Mouse (Mus musculus): ENCODE results near the gene Spaca4.

Gene Spaca4

DNA sequence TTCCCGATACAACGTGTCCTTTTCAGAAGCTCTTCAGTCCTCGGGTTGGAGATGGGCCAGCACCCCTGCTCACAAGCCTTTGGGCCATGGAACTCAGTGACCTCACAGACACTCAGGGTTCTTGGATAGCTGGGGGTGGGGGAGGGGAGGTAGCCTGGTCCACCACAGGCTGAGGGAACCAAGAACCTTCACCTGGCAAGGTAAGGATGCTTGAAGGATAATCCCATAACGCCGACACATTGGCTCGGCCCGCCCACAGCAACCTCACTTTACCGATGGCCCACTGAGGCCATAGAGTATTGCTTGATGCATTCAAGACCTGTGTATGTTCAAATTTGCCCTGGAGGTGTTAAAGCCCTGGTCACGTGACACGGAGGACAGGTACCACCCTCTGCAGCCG, at the start of gene Spaca4:
Spaca4 (minus strand) TSS at position 101 of the 400 bp plus-strand sequence.
- no peak for DNase-seq

DNA sequence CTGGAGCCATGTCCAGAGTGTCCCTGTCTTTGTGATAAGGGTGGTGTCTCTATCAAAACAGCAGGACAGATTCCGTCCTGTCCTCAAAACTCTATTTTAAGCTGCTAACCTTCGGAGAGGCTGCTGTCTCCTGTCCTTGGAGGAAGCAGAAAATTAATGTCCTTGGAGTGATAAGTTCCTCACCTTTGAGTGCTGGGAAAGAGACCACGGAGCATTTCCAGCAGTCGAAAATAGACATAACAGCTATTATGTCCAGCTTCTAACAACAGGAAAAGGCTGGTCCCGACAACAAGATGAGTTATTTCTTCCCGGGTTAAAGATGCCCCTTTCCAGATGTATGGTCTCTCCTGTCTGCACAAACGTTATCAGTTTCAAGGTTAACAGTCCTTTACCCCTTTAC, 49.6 kb upstream of the Spaca4 start:
- no peak for DNase-seq

DNA sequence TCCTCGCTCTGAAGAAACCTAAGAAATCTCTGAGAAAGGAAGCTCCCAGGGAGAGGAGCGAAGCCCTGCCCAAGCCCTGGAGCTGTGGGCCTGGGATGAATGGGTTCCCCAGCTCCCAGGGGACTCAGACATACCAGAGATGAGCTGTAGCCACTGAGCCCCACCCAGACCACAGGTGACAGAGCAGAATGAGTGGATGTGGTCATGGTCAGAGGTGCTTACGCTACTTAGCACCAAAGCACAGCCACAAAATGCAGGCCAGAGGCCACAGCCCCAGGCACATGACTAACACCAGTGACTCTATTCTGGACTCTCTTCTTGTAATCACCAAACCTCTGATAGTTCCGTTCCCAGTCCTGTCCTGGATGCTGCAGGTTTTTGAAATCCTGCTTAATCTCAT, 45.5 kb upstream of the Spaca4 start:
- no peak for DNase-seq

DNA sequence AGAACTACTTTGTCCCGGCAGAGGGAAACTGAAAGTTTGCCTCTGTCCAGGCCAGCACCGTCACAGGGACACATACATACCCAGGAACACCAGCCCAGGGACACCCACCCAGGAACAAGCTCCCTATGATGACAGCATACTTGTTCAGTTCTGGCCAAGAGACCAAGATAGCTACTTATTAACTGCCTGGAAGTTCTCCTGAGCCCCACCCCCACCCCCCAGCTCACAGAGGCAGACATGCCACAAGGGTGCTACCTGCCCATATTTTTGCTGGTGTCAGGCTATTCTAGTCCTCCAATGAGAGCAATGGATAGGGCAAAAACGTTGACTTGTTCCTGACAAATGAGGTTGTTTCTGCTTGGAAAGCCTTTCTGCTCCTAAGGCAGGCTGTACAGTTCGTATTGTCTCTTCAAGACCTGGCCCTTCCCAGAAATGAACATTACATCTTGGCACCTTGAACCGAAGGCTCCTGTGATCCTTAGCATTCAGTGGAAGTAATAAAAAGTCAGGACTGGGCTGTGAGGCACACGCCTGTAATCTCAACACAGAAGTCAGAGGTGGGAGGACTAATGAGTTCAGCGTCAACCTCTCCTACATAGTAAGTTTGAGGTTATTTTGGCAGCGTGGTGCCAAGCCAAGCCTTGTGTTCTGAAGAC, 44.9 kb upstream of the Spaca4 start:
- peak; percentile 33 for DNase-seq

DNA sequence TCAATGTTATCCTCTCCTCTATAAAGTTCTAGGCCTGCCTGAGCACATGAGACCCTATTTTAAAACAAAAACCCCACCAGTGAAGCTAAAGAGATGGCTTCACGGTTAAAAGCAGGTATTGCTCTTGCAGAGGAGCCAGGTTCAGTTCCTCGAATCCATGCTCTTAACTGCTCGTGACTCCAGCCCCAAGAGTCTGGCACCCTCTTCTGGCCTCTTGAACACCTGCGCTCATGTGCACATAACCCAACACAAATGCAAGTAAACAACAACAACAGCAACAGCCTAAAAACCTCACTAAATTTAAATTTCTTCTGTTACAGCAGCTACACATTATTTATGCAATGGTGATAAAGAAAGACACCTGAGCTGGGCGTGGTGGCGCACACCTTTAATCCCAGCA, 41.9 kb upstream of the Spaca4 start:
- no peak for DNase-seq

DNA sequence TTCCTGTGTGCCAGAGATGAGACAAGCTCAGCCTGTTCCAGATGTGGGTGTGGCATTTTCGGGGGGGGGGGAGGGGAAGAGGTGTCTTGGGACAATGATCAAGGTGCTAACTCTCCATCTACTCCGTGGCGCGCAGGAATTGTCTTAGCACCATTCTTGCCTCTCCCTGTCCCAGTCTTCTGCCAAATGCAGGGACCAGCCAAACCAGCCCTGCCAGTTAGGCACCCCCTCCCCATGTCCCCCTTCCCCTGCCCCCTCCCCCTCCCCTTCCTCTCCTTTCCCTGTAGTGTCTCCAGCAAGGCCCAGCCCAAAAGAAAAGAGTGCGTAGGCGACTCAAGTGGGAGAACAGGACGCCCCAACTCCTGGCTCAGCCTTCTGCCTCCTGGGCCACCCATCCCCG, 41.2 kb upstream of the Spaca4 start:
- DNase-seq: no peak

DNA sequence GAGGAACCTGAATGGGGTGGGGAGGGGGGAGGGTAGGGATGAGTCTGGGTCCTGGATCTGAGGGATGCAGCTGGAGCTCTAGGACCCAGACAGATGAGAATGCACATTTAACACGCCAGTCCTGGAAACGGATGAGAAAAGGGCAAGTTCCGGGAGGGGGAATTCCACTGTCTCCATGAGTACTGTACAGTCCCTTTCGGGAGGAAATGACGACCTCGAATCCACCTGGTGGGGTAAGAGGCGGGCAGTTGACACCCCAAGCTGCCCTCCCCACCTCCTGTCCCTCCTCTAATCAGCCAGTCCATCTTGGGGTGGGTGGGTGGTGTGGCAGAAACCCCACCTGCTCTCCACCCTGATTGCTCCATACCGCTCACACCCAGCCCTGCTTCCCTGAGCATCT, 40.4 kb upstream of the Spaca4 start:
- DNase-seq: no peak

DNA sequence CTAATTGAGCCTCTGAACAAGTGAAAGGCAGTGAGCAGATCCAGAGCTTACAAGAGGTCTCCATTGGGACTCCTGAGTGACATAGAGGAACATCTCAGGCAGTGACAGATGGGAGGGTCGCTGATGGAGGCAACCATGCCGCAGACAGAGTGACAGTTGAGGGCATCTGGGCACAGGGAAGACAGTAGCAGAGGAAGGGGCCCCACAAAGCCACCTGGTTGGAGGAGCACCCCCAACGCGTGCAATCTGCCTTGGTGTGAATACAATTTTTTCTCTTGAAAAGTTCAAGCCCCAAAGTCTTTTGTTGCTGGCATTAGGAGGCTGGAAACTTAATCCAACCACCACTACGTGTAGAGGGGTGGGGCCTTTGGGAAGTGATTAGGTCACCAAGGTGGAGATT, 34.5 kb upstream of the Spaca4 start:
- DNase-seq: no peak

DNA sequence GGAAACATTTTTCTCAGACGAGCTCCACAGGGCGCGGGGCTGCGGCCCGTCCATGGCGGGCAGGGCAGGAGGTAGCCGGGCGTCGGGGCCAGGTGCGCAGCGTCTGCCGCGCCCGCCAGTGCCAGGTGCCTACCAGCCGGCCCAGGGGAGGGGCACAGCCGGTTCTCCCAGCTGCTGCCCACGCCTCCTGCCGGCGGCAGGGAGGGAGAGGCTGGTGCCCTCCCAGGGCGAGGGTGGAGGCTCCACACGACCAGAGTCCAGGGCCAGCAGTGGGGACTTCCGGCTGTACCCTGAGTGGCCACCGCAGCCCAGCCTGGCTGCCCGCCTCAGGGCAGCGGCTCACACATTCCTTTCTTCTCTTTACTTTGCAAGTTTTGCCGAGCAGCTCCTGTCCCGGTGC, 33.8 kb upstream of the Spaca4 start:
- DNase-seq: peak; percentile 87

DNA sequence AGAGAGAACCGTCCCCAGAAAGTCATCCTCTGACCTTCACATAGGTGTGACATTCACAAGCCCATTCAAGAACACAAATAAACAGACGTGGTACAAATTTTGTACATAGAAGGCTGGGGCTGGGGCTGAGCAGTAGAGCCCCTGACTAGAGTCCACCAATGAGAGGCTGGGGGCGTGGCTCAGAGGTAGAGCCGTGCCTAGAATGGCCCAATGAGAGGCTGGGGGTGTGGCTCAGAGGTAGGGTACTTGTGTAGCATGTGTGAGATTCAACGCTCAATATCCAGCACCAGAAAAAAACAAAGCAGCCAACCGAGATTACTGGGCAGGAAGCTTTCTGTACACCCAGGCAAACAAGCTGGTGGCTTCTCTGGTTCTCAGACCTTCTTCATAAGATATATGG, 30.1 kb upstream of the Spaca4 start:
- no peak for DNase-seq

DNA sequence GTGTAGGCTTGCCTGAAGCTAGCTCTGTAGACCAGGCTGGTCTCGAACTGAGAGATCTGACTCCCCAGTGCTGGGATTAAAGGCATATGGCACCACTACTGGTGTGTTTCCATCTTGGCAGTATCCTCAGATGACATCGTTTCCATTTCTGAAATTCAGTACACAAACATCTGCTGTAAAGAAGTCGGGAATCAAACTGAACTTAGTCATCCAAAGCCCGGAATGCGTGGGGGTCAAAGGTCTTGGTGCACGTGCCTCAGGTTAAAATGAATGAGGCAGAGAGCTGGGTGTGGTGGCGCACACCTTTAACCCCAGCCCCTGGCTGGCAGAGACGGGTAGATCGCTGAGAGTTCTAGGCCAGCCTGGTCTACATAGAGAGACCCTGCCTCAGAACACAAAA, 24.5 kb upstream of the Spaca4 start:
- DNase-seq: peak; percentile 44

DNA sequence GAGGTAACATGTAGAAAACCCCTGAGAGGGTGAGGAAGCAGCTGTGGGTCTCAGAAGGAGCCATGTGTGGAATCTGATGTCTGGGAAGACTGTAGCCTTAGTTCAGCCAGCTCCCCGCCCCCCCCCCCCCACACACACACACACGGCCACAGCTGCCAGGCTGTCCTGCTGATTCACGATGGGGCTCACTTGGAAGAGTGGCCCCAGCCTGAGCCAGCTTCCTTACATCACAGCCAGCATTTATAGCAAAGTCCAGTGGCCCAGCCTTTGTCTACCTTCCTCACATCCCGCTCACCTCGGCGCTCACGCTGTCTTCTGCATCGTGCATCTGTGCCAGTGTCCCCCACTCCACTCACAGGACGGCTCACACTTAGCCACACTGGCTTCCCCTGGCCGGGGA, 23.8 kb upstream of the Spaca4 start:
- no peak for DNase-seq

DNA sequence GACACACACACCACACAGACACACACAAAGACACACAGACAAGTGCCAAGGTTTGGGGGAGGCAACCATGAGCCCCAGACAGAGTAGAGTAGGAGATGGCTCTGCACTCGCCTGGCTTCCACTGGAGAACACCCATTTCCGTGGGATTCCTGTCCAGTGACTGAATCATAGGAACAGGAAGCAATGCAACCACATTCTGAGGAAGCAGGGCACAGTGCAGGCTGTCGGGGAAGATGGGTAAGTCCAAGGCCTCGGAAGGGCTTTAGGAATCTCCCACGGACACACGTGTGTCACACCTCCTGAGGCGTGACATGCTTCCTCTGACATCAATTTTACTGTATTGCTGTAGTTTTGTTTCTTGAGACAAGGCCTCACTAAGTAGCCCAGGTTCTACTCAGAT, 22.5 kb upstream of the Spaca4 start:
- DNase-seq: peak; percentile 33

DNA sequence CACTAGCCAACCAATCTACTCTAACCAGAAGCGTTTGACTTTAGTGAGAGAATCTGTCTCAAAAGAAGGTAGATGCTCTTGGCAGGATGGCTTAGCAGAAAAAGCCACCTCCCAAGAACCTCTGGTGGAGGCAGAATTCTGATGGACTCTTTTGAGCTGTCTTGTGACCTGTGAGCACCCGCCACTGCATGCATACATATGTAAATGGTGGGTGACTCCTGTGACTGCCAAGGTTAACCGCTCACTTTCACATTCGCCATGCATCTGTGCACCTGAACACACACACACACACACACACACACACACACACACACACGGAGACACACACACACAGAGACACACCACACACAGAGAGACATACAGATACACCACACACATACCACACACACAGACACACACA, 21.8 kb upstream of the Spaca4 start:
- DNase-seq: no peak

DNA sequence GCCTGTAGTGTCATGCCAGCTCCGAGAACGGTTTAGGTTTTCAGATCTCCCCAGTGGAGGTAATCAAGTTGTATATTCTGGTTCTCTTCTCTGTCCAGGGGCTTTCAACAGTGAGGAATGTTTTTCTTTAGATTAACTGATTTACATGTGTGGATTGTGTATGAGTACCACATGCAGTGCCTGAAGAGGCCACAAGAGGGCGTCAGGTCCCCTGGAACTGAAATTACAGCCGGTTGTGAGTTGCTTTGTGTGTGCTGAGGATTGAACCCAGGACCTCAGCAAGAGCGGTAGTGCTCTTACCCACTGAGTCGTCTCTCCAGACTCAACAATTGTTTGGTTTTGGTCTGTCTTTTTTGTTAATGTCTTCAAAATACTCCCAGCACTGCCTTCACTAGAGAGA, 20.9 kb upstream of the Spaca4 start:
- DNase-seq: no peak

DNA sequence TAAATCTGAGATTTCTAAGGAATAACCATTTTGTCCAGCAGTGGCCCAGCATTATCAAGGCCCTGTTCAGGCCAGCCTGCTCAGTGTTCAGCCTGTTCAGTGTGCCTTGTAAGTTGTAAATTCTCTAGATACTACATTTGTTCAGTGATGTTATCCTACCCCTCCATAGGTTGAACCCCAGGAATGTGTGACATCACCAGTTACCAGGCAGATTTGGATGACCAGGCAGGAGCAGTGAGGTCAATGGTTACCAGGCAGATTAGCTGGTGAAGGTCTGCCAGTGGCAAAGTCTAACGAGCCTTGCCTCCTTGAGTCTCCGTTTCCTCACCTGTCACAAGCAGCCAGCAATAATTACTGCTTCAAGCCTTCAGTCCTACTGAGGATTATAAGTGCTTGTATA, 18.8 kb upstream of the Spaca4 start:
- peak; percentile 88 for DNase-seq

DNA sequence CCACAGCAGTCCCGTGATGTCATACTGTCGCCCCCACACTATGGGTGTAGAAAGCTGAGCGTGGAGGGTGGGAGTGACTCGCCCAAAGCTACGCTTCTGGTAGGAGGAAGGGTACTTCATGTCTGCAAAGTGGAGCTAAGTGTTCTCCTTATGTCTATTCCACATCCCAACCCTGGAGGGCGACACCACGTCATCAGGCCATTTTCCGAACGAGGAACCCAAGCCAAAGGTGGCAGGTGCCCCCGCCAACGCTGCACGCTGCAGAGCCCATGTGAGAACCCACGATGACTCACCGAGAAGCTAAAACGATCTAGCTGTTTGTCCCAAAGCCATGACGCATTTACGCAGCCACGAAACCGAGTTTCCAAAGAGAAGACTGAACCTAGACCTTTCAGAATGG, 16.7 kb upstream of the Spaca4 start:
- DNase-seq: no peak

DNA sequence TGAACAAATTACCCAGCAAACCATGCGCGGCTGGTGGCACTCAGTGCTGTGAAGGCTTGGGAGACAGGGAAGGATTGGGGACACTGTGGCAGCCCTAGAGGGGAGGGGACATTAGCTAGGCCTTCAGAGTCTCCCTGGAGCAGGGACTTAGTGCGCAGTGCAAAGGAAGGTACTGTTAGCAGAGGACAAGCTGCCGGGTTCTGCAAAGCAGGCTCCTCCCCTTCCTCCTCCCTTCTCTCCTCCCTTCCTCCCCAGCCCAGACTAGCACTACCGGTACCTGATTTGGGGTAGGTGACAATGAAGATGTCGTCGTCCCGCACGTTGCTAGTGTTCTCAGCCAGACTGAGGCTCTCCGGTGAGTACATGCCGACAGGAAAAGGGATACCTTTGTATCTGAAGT, 16.2 kb upstream of the Spaca4 start:
- no peak for DNase-seq

DNA sequence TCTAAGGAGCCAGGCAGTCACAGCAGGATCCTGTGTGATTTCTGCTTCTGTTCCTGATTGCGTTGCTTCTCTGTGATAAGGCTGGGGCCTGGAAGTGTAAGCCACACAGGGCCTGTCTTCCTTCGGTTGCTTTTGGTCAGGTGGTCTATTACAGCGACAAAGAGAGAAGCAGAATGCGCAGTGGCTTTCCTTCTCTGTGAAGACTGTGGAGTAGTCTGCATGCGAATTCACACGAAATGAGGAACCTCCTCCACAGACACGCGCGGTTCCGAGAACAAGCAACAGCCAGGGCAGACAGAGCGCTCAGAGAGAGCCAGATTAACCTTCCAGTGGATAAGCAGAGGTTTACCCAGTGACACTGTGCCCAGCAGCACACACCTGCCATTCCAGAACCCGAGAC, 15.7 kb upstream of the Spaca4 start:
- DNase-seq: no peak

DNA sequence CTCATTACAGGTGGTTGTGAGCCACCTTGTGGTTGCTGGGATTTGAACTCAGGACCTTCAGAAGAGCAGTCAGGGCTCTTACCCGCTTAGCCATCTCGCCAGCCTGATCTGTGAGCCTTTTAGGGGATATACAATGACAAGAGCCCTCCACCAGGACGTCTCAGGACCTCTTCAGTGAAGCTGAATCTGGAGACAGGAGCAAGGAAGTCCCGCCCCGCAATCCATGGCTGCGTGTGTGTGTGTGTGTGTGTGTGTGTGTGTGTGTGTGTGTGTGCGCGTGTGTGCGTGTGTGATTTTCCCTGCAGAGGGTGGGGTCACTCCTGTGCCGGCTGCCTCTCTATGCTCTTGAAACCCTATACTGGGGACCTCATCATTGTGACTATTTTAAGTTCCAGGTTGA, 14.2 kb upstream of the Spaca4 start:
- DNase-seq: no peak

DNA sequence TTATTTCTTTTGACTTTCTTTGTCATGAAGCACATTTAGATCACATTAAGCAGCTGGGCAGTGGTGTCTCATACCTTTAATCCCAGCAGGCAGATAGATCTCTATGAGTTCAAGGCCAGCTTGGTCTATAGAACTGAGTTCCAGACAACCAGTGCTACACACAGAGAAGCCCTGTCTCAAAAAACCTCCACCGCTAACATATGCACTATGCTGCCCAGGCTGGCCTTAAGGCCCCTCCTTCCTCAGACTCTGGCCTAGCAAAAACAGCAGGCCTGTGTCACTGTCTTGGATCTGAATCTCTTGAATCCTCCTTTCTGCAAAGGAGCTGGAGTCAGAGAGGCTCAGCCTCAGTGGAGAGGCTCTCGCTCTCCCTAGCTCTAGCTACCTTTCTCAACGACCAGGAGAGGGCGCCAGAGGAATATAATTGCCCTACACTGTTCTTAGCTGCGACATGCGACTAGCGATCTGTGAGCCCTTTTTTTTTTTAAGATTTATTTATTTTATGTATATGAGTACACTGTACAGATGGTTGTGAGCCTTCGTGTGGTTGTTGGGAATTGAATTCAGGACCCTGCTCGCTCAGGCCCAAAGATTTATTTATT, 13.7 kb upstream of the Spaca4 start:
- DNase-seq: peak; percentile 89

DNA sequence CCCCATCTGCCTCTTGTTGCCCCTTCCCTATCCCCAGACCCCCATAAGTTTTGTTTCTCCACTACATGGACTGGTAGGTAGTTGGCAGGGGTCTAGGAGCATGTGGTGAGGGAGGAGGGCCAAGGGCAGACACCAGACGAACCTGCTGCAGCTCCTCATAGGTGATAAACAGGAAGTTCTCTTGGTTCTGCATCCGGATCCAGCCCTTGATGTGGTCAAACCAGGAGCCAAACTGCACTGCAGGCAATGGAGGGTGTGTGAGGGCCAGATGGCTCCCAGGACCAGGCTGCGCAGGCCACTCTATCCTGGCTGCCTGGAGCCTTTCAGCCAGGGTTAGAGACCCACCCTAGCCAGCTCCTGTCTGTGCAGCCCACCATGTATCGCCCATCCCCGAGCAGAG, 7.9 kb upstream of the Spaca4 start:
- DNase-seq: no peak

DNA sequence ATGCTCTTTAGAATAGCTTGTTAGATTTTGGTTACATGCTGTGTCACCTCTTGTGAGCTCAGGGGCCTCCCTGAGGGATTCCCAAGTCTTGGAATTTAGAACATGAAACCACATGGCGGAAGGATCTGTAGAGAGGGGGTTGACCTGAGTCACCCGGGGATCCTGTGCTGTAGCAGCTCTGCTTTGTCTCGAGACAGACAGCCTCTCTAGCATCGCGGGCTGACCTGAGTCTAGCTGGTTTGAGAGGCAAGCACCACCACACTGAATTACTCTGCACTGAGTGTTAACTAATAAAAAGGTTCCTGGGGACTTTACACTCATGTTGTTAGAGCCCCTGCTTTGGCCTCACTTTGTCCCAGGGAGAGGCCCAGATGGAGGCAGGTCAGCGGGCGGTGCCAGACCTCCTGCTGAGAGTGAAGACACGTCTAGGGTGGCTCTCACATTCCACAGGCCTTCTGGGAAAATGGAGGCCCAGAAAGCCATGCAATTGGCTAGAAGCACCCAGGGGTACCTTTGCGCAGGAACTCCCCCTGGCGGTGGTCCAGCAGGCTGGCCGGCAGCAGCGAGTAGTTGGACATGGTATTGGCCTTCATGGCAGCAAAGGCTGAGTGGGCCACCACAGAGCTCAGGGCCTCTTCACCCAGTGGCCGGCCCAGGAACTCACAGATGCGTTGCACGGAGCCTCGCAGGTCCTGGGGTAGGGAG, 5.3 kb upstream of the Spaca4 start:
- DNase-seq: peak; percentile 68

DNA sequence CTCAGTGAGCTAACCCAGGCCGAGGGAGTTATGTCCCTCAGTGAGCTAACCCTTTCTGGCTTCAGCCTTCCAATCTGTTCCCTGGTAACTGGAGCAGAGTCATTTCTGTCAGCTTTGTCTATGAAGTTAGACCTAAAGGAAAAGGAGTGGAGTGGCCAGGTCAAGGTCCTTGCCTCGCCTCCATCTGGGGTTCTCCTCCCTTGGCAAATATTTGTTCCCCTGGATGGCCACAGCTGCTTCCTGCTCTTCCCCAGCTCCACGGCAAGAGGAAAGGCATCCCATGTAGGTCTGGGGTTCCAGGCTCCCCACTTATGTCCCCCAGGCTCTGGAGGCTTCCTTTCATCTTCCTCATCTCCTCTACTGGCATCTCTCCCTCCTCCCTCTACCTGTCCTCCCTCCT, 2.0 kb upstream of the Spaca4 start:
- no peak for DNase-seq

DNA sequence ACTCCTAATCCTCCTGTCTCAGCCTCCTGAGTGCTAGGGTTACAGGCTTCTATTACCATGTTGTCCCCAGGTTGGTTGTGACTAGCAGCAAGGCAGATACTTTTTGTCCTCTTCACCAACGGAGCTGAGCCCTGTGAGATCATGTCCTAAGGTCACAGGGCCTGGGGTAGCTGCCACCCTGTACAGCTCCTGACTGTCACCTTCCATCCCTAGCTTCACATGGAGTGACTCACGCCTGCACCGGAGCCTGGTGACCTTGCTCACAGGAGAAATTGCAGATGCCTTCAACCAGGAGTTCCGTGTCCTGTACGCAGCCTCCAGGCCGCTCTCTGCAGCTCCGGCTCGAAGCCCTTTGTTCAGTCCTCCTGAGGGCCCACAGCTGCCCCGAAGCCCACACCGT, 806 bp upstream of the Spaca4 start:
- no peak for DNase-seq

Measured in kidney, postnatal 14 days (tissue).